Mouse (Mus musculus) forebrain, embryonic 16.5 days (tissue): ENCODE data around the gene Ell. TPM values are rescaled to one million over a fixed set of nuclear protein-coding genes. Genes with fewer than 3 reads are reported as not detected.
"Not testable (repeated sequence)": the region's sequence is repeated elsewhere in the genome, so short reads cannot be mapped to it uniquely, and the experiment has no call there.

Experiments used
- ATAC-seq: fragments of 200-750 bp; cut with Nextera tagmentation; 2 replicates; pipeline ENCODE4 v1.8.0; 2017; ENCODE audit warnings: mild to moderate bottlenecking, moderate library complexity
- H3K27ac ChIP-seq: fragments of 300-500 bp; sonication (generic); 2 replicates; pipeline ENCODE4 v1.5.1; 2014; ENCODE audit warnings: low read length, control low read depth
- H3K27me3 ChIP-seq: fragments of 300-500 bp; sonication (generic); replicated peaks from 2 replicates; pipeline ENCODE4 v1.6.1; 2014; ENCODE audit warnings: low read length; ENCODE audit not compliant: control insufficient read depth, insufficient read depth
- H3K36me3 ChIP-seq: fragments of 300-500 bp; sonication (generic); 2 replicates; pipeline ENCODE4 v1.6.1; 2014; ENCODE audit not compliant: control insufficient read depth, insufficient read depth
- H3K4me1 ChIP-seq: fragments of 300-500 bp; sonication (generic); replicated peaks from 2 replicates; pipeline ENCODE4 v1.6.1; 2014; ENCODE audit warnings: low read length; ENCODE audit not compliant: control insufficient read depth, insufficient read depth
- H3K4me2 ChIP-seq: fragments of 300-500 bp; sonication (generic); 2 replicates; pipeline ENCODE4 v1.6.1; 2014; ENCODE audit warnings: mild to moderate bottlenecking, low read length, control low read depth
- H3K4me3 ChIP-seq: fragments of 300-500 bp; sonication (generic); replicated peaks from 2 replicates; pipeline ENCODE4 v1.5.1; 2014; ENCODE audit warnings: mild to moderate bottlenecking, low read length, control low read depth
- H3K9ac ChIP-seq: fragments of 300-500 bp; sonication (generic); replicated peaks from 2 replicates; pipeline ENCODE4 v1.6.1; 2014; ENCODE audit warnings: low read depth, low read length, control low read depth
- H3K9me3 ChIP-seq: fragments of 300-500 bp; sonication (generic); 2 replicates; pipeline ENCODE4 v1.6.1; 2016; ENCODE audit warnings: low read length; ENCODE audit not compliant: control insufficient read depth
- WGBS: fragments of 180-500 bp; shearing (Covaris S2); extraction: QIAGEN DNeasy Blood & Tissue Kit; methylation state at CpG from one replicate; pipeline ENCODE4 v1.1.7; 2014; 5-methylcytosine and 5-hydroxymethylcytosine counted together
- polyA plus RNA-seq: library from polyadenylated mRNA; unstranded; fragments of >200 nt; fragmentation: Nextera tagmentation; extraction: Ambion mirVana; gene quantifications from 2 replicates; pipeline ENCODE4 v1.2.1, GENCODE M21; 2015

Gene Ell
- polyA plus RNA-seq, 1 experiment from 2014 or later = 18.9 TPM

DNA sequence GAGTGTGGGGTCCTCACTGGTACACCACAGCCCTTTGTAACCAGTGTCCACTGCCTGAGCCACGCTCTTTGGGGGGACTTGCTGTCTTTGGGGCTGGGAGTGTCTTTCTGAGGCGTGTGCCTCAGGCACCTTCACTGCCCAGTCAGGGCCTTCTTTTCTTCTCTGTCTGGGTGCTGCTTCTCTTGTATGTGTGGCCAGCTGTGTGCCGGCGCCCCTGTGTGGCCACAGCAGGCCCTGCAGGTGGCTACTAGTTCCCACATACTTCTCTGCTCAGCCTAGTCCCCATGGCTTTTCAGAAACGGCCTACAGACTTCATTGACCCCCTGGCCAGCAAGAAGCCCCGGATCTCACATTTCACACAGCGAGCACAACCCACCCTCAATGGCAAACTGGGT lies 46.0 kb downstream of the Ell start:
- no peak overlapping the region for H3K27ac ChIP-seq
- WGBS = 41% methylated on average over 7 of the region's 7 CpGs
- H3K36me3 ChIP-seq = peaks cover 20% of the 10 kb centered on the region

DNA sequence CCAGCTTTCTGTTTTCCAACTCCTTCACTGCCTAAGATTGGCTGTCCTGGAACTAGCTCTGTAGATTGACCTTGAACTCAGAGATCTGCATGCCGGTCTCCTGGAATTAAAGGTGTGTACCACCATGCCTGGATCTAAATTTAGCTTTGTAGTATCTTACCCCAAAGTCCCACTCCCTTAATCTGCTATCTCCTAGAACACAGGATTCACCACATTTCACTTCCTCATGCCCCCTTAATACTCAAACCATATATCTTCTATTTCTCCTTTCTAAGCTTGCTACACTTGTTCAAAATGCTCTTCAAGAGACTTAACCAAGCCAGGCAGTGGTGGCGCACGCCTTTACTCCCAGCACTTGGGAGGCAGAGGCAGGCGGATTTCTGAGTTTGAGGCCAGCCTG lies 48.7 kb downstream of the Ell start:
- not testable (repeated sequence) for H3K4me2 ChIP-seq, H3K27ac ChIP-seq, ATAC-seq, H3K4me3 ChIP-seq, H3K27me3 ChIP-seq, H3K4me1 ChIP-seq, H3K9me3 ChIP-seq, H3K9ac ChIP-seq
- peaks cover 18% of the 10 kb centered on the region for H3K36me3 ChIP-seq
- WGBS = 93% methylated on average over 4 of the region's 4 CpGs

More for the DNA sequence above, 46.0 kb downstream of the Ell start:
- Histone ChIP-seq H3K4me1 (no peaks in the 10 kb centered on the region), H3K9me3 (no peaks in the 10 kb centered on the region), H3K27me3 (no peaks in the 10 kb centered on the region), H3K9ac (no peak overlapping the region), H3K4me2 (no peak overlapping the region), H3K4me3 (no peak overlapping the region)
- ATAC-seq = peak; percentile 52; the same call in 1 of the 2 replicates

DNA sequence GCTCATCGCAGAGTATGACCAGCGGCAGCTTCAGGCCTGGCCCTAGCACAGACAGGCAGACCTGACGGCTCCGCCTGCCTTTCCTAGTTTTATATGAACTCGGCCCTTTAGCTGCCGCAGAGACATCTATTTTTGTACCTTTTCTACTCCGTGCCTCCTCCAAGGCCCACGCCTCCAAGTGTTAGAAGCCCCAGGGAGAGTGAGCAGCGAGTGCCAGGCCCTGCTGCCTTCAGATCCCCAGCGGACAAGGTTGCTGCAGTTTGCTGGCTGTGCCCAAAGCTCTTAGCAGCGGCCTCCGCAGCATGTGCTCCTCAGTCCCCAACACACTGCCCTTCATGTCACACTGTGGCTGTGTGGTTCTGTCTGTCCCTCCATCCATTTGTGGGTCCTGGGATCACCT lies 52.3 kb downstream of the Ell start:
- Histone ChIP-seq H3K9ac (no peak overlapping the region), H3K4me3 (no peak overlapping the region), H3K9me3 (no peaks in the 10 kb centered on the region), H3K4me1 (peaks cover 18% of the 10 kb centered on the region), H3K27ac (no peak overlapping the region), H3K27me3 (no peaks in the 10 kb centered on the region), H3K4me2 (no peak overlapping the region), H3K36me3 (0 out of 2 replicates have a peak, but pooled peaks cover 4% of the 10 kb centered on the region)
- WGBS = 87% methylated on average over 12 of the region's 12 CpGs
- no peak for ATAC-seq

DNA sequence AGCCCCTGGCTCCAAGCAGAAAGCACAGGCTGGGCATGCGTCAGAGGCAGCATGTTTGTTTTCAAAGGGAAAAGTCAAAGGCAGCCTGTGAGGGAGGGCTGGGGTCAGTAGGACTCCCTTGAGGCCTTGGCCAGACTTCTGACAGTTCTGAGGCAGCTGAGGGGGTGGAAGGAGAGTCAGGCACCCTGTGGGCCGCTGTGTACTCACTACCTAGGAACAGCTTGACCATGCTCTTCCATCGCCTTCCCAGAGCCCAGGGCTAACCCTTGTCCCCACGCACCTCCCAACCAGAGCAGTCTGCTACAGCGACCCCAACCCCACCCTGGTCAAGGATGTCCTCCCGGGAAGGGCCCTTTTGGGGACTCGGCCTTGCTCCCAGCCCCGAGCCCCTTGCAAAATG lies 53.9 kb downstream of the Ell start:
- ATAC-seq = no peak
- no peak overlapping the region for H3K4me3 ChIP-seq
- H3K27ac ChIP-seq = no peak overlapping the region
- no peak overlapping the region for H3K4me2 ChIP-seq
- peaks cover 30% of the 10 kb centered on the region for H3K4me1 ChIP-seq
- no peaks in the 10 kb centered on the region for H3K9me3 ChIP-seq
- no peak overlapping the region for H3K9ac ChIP-seq
- WGBS = 54% methylated on average over 8 of the region's 8 CpGs
- 0 out of 2 replicates have a peak, but pooled peaks cover 4% of the 10 kb centered on the region for H3K36me3 ChIP-seq
- H3K27me3 ChIP-seq = no peaks in the 10 kb centered on the region

- 0 out of 2 replicates have a peak, but pooled peaks cover 4% of the 10 kb centered on the region for H3K36me3 ChIP-seq
- H3K4me1 ChIP-seq = peaks cover 39% of the 10 kb centered on the region
- peak within 1 kb of the TSS; percentile 88 for H3K4me2 ChIP-seq
- H3K9me3 ChIP-seq = no peaks in the 10 kb centered on the region
- peak; percentile 79 for ATAC-seq
- H3K27ac ChIP-seq = no peak within 1 kb of the TSS
- WGBS = under 1% methylated on average over 40 of the region's 40 CpGs
- H3K27me3 ChIP-seq = no peaks in the 10 kb centered on the region
- H3K9ac ChIP-seq = peak within 1 kb of the TSS; percentile 59
- H3K4me3 ChIP-seq = peak within 1 kb of the TSS; percentile 67
Measured at GRCm38 (mm10) chr8:70593961-70594609, 54.8 kb downstream of the Ell start, which contains the start of gene Isyna1. Gene Isyna1 (plus strand): TSS chr8:70594373.

DNA sequence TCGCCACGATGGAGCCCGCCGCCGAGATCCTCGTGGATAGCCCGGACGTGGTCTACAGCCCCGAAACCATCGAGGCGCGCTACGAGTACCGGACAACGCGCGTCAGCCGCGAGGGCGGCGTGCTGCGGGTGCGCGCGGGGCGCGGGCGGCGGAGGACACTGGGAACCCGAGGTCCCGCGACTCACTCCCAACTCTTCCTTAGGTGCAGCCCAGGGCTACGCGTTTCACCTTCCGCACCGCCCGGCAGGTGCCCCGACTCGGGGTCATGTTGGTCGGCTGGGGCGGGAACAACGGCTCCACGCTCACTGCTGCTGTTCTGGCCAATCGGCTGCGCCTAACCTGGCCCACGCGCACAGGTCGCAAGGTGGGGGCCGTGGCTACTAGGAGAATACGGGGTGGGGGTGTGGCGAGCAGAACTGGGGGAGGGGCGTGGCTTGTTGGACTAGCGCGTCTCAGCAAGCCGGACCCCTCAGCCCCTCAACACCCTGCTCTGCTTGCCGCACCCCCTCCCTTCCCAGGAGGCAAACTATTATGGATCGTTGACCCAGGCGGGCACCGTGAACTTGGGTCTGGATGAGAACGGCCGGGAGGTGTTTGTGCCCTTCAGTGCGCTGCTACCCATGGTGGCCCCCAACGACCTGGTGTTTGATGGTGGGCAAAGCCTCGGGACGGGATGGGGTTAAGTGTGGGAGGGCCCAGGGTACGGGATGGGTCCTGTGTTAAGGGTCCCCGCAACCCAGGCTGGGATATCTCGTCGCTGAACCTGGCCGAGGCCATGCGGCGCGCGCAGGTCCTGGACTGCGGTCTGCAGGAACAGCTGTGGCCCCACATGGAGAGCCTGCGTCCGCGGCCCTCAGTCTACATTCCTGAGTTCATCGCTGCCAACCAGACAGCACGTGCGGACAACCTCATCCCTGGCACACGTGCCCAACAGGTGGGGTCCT lies 55.6 kb downstream of the Ell start:
- ATAC-seq = peak; percentile 9
- peak overlapping the region; percentile 59 for H3K9ac ChIP-seq
- H3K27ac ChIP-seq = no peak overlapping the region
- H3K9me3 ChIP-seq = no peaks in the 10 kb centered on the region
- H3K4me3 ChIP-seq = peak overlapping the region; percentile 67
- WGBS = 10% methylated on average over 82 of the region's 82 CpGs
- H3K27me3 ChIP-seq = no peaks in the 10 kb centered on the region
- 0 out of 2 replicates have a peak, but pooled peaks cover 2% of the 10 kb centered on the region for H3K36me3 ChIP-seq
- peaks cover 39% of the 10 kb centered on the region for H3K4me1 ChIP-seq
- peak overlapping the region; percentile 88 for H3K4me2 ChIP-seq

DNA sequence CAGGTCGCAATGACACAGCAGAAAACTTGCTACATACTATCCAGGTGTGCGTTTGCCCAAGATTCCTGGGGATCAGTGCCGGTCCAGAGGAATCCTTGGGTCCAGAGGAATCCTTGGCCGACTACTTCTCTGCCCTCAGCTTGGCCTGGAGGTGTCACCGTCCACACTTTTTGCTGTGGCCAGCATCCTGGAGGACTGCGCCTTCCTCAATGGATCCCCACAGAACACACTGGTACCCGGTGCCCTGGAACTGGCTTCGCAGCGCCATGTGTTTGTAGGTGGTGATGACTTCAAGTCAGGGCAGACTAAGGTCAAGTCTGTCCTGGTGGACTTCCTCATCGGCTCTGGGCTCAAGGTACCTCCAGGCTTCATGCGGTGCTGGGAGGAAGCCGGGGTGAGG lies 56.6 kb downstream of the Ell start:
- no peak for ATAC-seq

GRCm38 (mm10) chr8:70596216-70596615 lies 57.0 kb downstream of the Ell start:
- no peak for ATAC-seq
- Histone ChIP-seq H3K4me1 (peaks cover 48% of the 10 kb centered on the region), H3K36me3 (no peaks in the 10 kb centered on the region), H3K9me3 (no peaks in the 10 kb centered on the region), H3K27me3 (no peaks in the 10 kb centered on the region), H3K4me3 (no peak overlapping the region), H3K4me2 (no peak overlapping the region), H3K27ac (no peak overlapping the region), H3K9ac (no peak overlapping the region)
- WGBS = 91% methylated on average over 18 of the region's 18 CpGs

More for the DNA sequence above, 56.6 kb downstream of the Ell start:
- Histone ChIP-seq H3K9me3 (no peaks in the 10 kb centered on the region), H3K27me3 (no peaks in the 10 kb centered on the region), H3K4me3 (no peak overlapping the region), H3K9ac (no peak overlapping the region), H3K4me2 (no peak overlapping the region), H3K36me3 (no peaks in the 10 kb centered on the region), H3K27ac (no peak overlapping the region), H3K4me1 (peaks cover 44% of the 10 kb centered on the region)
- 93% methylated on average over 12 of the region's 12 CpGs for WGBS

DNA sequence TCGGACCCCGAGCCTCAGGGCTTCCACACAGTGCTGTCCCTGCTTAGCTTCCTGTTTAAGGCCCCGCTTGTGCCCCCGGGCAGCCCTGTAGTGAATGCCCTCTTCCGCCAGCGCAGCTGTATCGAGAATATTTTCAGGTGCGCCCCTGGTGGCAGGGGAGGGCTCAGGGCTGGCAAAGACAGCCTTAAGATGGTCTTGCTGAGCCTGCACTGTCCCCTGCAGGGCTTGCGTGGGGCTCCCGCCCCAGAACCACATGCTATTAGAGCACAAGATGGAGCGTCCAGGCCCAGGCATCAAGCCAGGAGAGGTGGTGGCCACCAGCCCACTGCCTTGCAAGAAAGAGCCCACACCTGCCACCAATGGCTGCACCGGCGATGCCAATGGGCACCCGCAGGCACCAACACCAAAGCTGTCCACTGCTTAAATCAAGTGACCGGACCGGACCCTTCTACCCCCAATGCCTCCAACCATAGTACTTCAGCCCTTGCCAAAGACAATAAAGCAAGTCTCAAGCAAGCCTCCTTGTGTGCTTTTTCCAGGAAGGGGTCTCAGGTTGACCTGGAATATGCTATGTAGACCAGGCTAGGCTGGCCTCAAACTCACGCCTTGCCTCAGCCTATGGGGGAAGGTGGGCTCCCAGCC lies 57.6 kb downstream of the Ell start:
- no peaks in the 10 kb centered on the region for H3K9me3 ChIP-seq
- H3K36me3 ChIP-seq = no peaks in the 10 kb centered on the region
- H3K4me3 ChIP-seq = peak overlapping the region; percentile 53; the same call in 1 of the 2 replicates
- 73% methylated on average over 17 of the region's 17 CpGs for WGBS
- peak overlapping the region; percentile 54; the same call in 1 of the 2 replicates for H3K9ac ChIP-seq
- H3K27me3 ChIP-seq = no peaks in the 10 kb centered on the region
- H3K27ac ChIP-seq = no peak overlapping the region
- ATAC-seq = no peak
- H3K4me2 ChIP-seq = peak overlapping the region; percentile 87; the same call in 1 of the 2 replicates
- H3K4me1 ChIP-seq = peaks cover 54% of the 10 kb centered on the region
